Mouse (Mus musculus) stomach, embryonic 14.5 days (tissue): Measurements from ENCODE around the gene Efna4. TPM values are rescaled to one million over a fixed set of nuclear protein-coding genes. Genes with fewer than 3 reads are reported as not detected.

ENCODE experiments used
- ATAC-seq: fragments of 200-750 bp; cut with Nextera tagmentation; 2 replicates; pipeline ENCODE4 v1.8.0; 2017; ENCODE audit warnings: low read depth, moderate TSS enrichment; ENCODE audit not compliant: insufficient number of reproducible peaks, insufficient read depth, low FRiP score
- H3K27ac ChIP-seq: fragments of 300-500 bp; sonication (generic); 2 replicates; pipeline ENCODE4 v1.5.1; 2014; ENCODE audit warnings: mild to moderate bottlenecking, low read length, moderate library complexity, mixed read lengths
- H3K27me3 ChIP-seq: fragments of 300-500 bp; sonication (generic); 2 replicates; pipeline ENCODE4 v1.6.1; 2014; ENCODE audit warnings: low read length, control low read depth, mixed read lengths; ENCODE audit not compliant: control insufficient read depth, insufficient read depth
- H3K36me3 ChIP-seq: fragments of 300-500 bp; sonication (generic); 2 replicates; pipeline ENCODE4 v1.6.1; 2014; ENCODE audit warnings: mild to moderate bottlenecking, control low read depth, low read length, moderate library complexity, mixed read lengths; ENCODE audit not compliant: control insufficient read depth, insufficient read depth
- H3K4me1 ChIP-seq: fragments of 300-500 bp; sonication (generic); 2 replicates; pipeline ENCODE4 v1.6.1; 2014; ENCODE audit warnings: low read length, control low read depth, mixed read lengths; ENCODE audit not compliant: control insufficient read depth, insufficient read depth
- H3K4me2 ChIP-seq: fragments of 300-500 bp; sonication (generic); replicated peaks from 2 replicates; pipeline ENCODE4 v1.6.1; 2014; ENCODE audit warnings: low read depth, low read length, control low read depth
- H3K4me3 ChIP-seq: fragments of 300-500 bp; sonication (generic); 2 replicates; pipeline ENCODE4 v1.5.1; 2014; ENCODE audit warnings: low read depth, low read length, control low read depth
- H3K9ac ChIP-seq: fragments of 300-500 bp; sonication (generic); replicated peaks from 2 replicates; pipeline ENCODE4 v1.6.1; 2014; ENCODE audit warnings: low read depth, mild to moderate bottlenecking, control low read depth, low read length, moderate library complexity, mixed read lengths
- H3K9me3 ChIP-seq: fragments of 300-500 bp; sonication (generic); 2 replicates; pipeline ENCODE4 v1.6.1; 2016; ENCODE audit warnings: low read depth, low read length, control low read depth; ENCODE audit not compliant: control insufficient read depth
- WGBS: fragments of 180-500 bp; shearing (Covaris S2); extraction: QIAGEN DNeasy Blood & Tissue Kit; methylation state at CpG from one replicate; pipeline ENCODE4 v1.1.7; 2014; 5-methylcytosine and 5-hydroxymethylcytosine counted together
- polyA plus RNA-seq: library from polyadenylated mRNA; unstranded; fragments of >200 nt; fragmentation: Nextera tagmentation; extraction: Ambion mirVana; gene quantifications from 2 replicates; pipeline ENCODE4 v1.2.1, GENCODE M21; 2014

Gene Efna4
- polyA plus RNA-seq, 1 experiment from 2014 or later = 25.3 TPM

DNA sequence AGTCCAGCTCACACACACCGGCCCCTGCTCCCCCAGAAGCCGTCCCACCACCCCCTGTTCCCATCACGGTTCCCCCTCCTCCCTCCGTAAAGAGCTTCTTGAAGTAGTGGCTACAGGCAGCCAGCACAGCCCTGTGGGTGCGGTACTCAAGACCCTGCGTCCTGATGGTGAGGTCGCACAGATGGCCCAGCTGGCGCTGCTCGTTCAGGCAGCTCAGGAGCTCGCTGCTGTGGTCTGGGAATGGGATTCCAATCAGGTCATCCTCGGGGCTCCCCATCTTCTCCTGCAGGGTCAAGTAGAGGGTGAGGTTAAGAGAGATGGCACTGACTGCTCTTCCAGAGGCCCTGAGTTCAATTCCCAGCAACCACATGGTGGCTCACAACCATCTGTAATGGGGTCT lies 43.4 kb upstream of the Efna4 start:
- Histone ChIP-seq H3K4me3 (no peak overlapping the region), H3K4me1 (peaks cover 25% of the 10 kb centered on the region), H3K9ac (no peak overlapping the region), H3K9me3 (no peaks in the 10 kb centered on the region), H3K27me3 (no peaks in the 10 kb centered on the region), H3K4me2 (no peak overlapping the region), H3K36me3 (no peaks in the 10 kb centered on the region; the same call in 1 of the 2 replicates), H3K27ac (no peak overlapping the region)
- ATAC-seq = no peak
- WGBS = 81% methylated on average over 11 of the region's 11 CpGs

DNA sequence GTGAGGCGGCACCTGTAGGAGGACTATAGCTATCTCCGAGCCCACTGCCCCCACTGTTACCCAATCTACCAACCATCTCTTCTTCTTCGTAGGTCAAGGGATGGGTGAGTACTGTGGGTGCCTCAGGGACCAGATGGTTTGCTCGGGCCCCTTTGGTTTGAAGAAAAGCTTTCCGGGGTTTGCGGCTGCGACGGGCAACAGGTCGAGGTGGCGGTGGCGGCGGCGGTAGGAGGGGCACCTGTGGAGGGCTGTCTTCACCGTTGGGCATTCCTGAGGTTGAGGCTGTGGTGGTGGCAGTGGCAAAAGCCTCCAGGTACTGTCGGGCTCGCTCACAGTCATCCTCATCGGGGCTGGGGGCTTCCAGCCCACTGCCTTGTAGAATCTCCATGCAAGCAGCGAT lies 42.9 kb upstream of the Efna4 start:
- Histone ChIP-seq H3K27ac (no peak overlapping the region), H3K4me2 (no peak overlapping the region), H3K9me3 (no peaks in the 10 kb centered on the region), H3K4me3 (no peak overlapping the region), H3K36me3 (no peaks in the 10 kb centered on the region; the same call in 1 of the 2 replicates), H3K27me3 (no peaks in the 10 kb centered on the region), H3K4me1 (peaks cover 25% of the 10 kb centered on the region), H3K9ac (no peak overlapping the region)
- ATAC-seq = no peak
- 92% methylated on average over 18 of the region's 18 CpGs for WGBS

DNA sequence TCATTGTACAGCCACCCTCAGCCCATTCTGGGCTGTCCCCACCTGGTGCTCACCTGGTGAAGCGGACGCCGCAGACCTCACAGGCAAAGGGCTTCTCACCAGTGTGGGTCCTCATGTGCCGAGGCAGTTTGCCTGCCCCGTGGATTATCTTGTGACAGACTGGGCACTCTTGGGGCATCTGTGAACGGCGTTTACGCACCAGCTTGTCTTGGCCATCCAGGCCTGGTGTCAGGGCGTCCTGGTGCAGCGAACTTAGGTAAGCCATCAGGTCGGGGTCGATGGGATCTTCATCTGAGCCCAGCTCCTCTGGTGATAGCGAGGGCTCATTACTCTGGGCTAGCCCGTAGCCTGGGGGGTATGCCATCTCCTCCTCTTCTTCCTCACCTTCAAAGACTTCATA lies 42.5 kb upstream of the Efna4 start:
- Histone ChIP-seq H3K9ac (no peak overlapping the region), H3K27me3 (no peaks in the 10 kb centered on the region), H3K4me1 (peaks cover 20% of the 10 kb centered on the region), H3K4me3 (no peak overlapping the region), H3K9me3 (no peaks in the 10 kb centered on the region), H3K36me3 (no peaks in the 10 kb centered on the region; the same call in 1 of the 2 replicates), H3K4me2 (no peak overlapping the region), H3K27ac (no peak overlapping the region)
- ATAC-seq = no peak
- WGBS = 93% methylated on average over 14 of the region's 14 CpGs

DNA sequence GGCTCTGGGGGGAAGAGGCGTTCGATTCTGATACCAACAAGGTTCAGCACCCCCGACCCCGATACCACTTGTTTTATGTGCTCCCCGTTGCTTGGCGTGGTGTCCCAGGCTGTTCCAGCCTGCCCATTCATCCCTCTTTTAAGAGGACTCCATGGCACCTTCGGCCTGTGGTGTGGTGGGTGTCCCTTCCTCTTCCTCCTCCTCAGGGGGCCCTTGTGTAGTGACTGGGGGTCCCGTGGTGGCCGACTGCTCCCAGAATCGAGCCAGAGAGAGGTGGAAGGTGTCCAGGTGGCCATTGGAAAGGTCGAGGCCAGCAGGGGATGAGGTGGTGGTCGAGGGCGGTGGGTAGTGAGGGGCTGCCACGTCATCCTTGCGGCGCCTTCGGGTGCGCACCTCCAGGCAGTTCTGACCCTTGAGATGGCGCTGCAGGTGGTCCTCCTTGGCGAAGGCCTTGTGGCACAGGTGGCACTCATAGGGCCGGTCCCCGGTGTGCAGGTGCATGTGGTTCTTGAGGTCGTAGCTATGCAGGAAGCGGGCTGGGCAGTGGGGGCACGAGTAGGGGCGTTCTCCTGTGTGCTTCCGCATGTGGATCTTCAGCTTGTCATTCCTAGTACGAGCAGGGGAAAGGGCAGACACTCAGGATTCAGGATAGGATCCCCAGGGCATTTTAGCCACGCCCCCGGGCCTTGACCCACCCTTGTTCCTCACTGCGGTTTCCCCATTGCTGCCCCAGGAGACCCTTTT lies 41.7 kb upstream of the Efna4 start:
- Histone ChIP-seq H3K9me3 (no peaks in the 10 kb centered on the region), H3K27me3 (no peaks in the 10 kb centered on the region), H3K4me3 (no peak overlapping the region), H3K4me1 (peaks cover 13% of the 10 kb centered on the region), H3K9ac (no peak overlapping the region), H3K27ac (peak overlapping the region; percentile 66; the same call in 1 of the 2 replicates), H3K36me3 (no peaks in the 10 kb centered on the region; the same call in 1 of the 2 replicates), H3K4me2 (no peak overlapping the region)
- 86% methylated on average over 31 of the region's 31 CpGs for WGBS
- ATAC-seq = no peak

DNA sequence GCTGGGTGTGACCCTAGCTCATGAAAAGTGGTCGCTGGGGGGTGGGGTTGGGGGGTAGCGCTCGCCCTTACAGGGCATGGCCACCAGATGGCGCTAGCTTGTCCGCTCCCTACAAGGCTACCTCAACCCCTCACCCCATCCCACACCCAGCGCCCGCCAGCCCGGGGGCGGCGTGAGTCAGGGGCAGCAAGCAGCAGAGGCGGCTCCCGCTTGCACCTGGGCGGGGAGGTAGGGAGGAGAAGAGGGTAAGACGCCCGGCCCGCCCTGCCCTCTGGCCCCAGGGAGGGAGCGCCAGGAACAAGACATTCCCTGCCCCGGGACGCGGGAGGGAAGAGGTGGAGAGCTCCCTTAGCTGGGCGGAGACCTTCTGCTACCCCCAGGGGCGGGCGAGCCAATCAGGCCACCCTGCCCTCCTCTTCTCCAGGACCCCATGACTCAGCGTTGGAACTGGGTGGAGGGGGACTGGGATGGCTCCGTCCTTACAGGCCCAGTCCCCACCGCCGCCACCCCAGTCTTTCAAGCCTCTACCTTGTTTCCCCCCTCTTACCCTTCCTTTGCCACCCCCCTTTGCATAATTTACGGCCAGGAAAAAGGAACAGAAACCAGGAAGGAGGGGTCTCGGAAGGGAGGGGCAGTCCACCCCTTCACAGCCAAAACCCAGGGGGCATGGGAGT lies 40.7 kb upstream of the Efna4 start:
- peak overlapping the region; percentile 33; the same call in 1 of the 2 replicates for H3K9ac ChIP-seq
- peaks cover 12% of the 10 kb centered on the region for H3K4me1 ChIP-seq
- no peaks in the 10 kb centered on the region; the same call in 1 of the 2 replicates for H3K36me3 ChIP-seq
- peak overlapping the region; percentile 66; the same call in 1 of the 2 replicates for H3K27ac ChIP-seq
- 1% methylated on average over 29 of the region's 29 CpGs for WGBS
- H3K4me3 ChIP-seq = peak overlapping the region; percentile 43
- H3K4me2 ChIP-seq = peak overlapping the region; percentile 58
- H3K9me3 ChIP-seq = no peaks in the 10 kb centered on the region
- peak; percentile 90 for ATAC-seq
- H3K27me3 ChIP-seq = no peaks in the 10 kb centered on the region

DNA sequence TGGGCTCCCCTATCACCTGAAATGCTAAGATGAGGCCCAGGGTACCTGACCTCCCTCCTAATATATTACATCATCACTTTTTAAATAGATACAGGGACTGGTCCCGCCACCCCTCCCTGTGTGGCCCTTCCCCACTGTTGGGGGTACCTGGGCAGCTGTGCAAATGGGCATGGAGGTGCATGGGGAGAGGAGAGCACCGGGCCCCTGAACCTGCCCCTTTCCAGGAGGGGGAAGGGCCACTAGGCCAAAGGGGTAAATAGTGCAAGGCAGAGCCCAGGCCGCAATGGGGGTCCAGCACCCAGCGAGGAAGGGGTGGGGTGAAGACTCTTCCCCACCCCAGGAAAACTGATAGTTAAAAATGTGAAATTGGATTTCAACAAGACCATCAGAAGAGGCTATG lies 40.0 kb upstream of the Efna4 start:
- H3K27ac ChIP-seq = no peak overlapping the region
- no peak for ATAC-seq
- peak overlapping the region; percentile 58 for H3K4me2 ChIP-seq
- no peaks in the 10 kb centered on the region for H3K27me3 ChIP-seq
- H3K9ac ChIP-seq = peak overlapping the region; percentile 33; the same call in 1 of the 2 replicates
- peak overlapping the region; percentile 43; the same call in 1 of the 2 replicates for H3K4me3 ChIP-seq
- WGBS = 72% methylated on average over 4 of the region's 4 CpGs
- H3K36me3 ChIP-seq = no peaks in the 10 kb centered on the region; the same call in 1 of the 2 replicates
- H3K4me1 ChIP-seq = peaks cover 12% of the 10 kb centered on the region
- H3K9me3 ChIP-seq = no peaks in the 10 kb centered on the region

DNA sequence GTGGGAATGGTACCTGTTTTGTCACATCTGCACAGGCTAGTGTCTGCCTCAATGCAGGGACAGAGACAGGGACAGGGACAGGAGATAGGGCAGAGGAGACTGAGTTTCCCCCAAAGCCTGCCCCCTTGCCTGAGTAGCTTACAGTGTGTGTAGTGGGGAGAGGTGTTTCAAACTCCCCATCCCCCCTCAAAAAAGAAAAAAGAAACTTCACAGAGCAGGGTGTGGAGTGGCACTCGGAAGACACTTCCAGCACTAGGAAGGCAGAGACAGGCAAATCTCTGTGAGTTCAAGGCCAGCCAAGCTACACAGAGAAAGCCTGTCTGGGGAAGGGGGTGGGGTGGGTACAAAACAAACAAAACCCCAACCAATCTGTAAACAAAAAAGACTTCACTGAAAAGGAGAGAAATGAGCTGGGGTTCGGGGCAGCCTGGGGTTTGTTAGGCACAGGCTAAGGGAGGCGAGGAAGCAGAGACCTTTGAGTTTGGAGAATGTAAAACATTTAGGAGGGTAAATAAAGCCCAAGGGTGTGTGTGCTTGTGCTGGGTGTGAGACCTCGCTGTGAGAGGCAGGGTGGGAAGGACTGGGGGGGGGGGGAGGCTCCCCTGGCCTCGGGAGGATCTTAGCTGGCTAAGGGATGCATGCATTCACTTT lies 35.9 kb upstream of the Efna4 start:
- Histone ChIP-seq H3K36me3 (no peaks in the 10 kb centered on the region), H3K9me3 (no peaks in the 10 kb centered on the region), H3K27ac (no peak overlapping the region), H3K4me2 (no peak overlapping the region), H3K4me3 (no peak overlapping the region), H3K9ac (no peak overlapping the region), H3K27me3 (no peaks in the 10 kb centered on the region), H3K4me1 (peaks cover 10% of the 10 kb centered on the region)
- WGBS = 31% methylated on average over 5 of the region's 5 CpGs
- ATAC-seq = no peak

DNA sequence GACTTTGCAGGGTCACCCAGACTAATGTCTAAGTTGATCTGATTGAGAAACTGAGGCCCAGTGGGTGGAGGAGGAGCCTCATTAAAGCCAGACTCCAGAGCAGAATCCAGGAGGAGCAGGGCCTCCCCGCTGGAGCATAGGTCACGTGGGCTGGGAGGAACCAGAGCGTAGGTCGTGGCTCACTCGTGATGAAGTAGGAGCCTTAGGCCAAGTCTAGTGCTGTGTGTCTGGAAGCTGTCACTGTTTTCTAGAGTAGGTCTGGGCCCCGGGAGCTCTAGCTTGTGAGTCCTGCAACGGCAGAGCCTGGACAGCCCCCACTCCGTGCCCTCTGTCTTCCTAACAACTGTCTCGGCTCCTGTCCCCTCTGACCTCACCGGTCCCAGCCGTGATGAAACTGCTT lies 29.5 kb upstream of the Efna4 start:
- no peak overlapping the region for H3K9ac ChIP-seq
- no peak overlapping the region for H3K4me2 ChIP-seq
- 59% methylated on average over 11 of the region's 11 CpGs for WGBS
- no peak overlapping the region for H3K4me3 ChIP-seq
- H3K4me1 ChIP-seq = 0 out of 2 replicates have a peak, but pooled peaks cover 4% of the 10 kb centered on the region
- no peaks in the 10 kb centered on the region for H3K27me3 ChIP-seq
- no peak overlapping the region for H3K27ac ChIP-seq
- H3K36me3 ChIP-seq = no peaks in the 10 kb centered on the region
- ATAC-seq = no peak
- H3K9me3 ChIP-seq = no peaks in the 10 kb centered on the region
